Mouse (Mus musculus): ENCODE results near the gene Kcnj1. TPM values are rescaled to one million over a fixed set of nuclear protein-coding genes. Genes with fewer than 3 reads are reported as not detected.

The Kcnj1 gene
- polyA plus RNA-seq, 1 experiment, result not detected

Other genes starting within 250 kb of the Kcnj1 start
- gene Kcnj5, start 28.1 kb upstream of the Kcnj1 start, polyA plus RNA-seq (2012; rRNA removed), result 0.26 and 0.44 TPM in 2 replicates
- gene Fli1, start 170.4 kb downstream of the Kcnj1 start, polyA plus RNA-seq (2012; rRNA removed), result 6.0 and 7.6 TPM in 2 replicates